Mouse (Mus musculus): ENCODE results near the gene Olfr740.

Gene Olfr740

GRCm38 (mm10) chr14:50445245-50445644 is at the start of gene Olfr740:
Gene Olfr740 (plus strand): TSS chr14:50445545.
- DNase-seq, result no peak

GRCm38 (mm10) chr14:50407268-50407667 is 38.1 kb upstream of the Olfr740 start, which contains the start of gene Olfr738:
Gene Olfr738 (plus strand): TSS chr14:50407568.
- DNase-seq, result no peak

GRCm38 (mm10) chr14:50418326-50418725 is 27.0 kb upstream of the Olfr740 start, which contains the start of gene Olfr739:
Gene Olfr739 (plus strand): TSS chr14:50418626.
- DNase-seq, result no peak

GRCm38 (mm10) chr14:50472438-50472837 is 27.1 kb downstream of the Olfr740 start, which contains the start of gene Olfr741:
Gene Olfr741 (plus strand): TSS chr14:50472738.
- DNase-seq, result no peak

- DNase-seq, result no peak
These were observed 33.1 kb downstream of the Olfr740 start for GRCm38 (mm10) chr14:50478406-50478805.

- no peak for DNase-seq
These were observed 58.0 kb downstream of the Olfr740 start, which contains the start of gene Olfr742 for GRCm38 (mm10) chr14:50503300-50503699. Gene Olfr742 (plus strand): TSS chr14:50503600.

All from layer of hippocampus, adult 9-11 months (tissue).